Mouse (Mus musculus) 416B (cell line): Measurements from ENCODE around the gene Prkag2.
A peak's percentile ranks its signal among the peaks of the same experiment; 100 is the strongest.

Source experiments
- DNase-seq: peaks from one replicate; pipeline ENCODE4 v3.0.0; 2011; ENCODE audit warnings: low read depth

Gene Prkag2

GRCm38 (mm10) chr5:25047670-25048069 lies 52.8 kb downstream of the Prkag2 start:
- no peak for DNase-seq

GRCm38 (mm10) chr5:25046762-25047161 lies 53.7 kb downstream of the Prkag2 start:
- peak; percentile 8 for DNase-seq

GRCm38 (mm10) chr5:25044007-25044406 lies 56.4 kb downstream of the Prkag2 start:
- no peak for DNase-seq

- DNase-seq, result peak; percentile 83
Observed at GRCm38 (mm10) chr5:25041947-25042346, 58.5 kb downstream of the Prkag2 start.

GRCm38 (mm10) chr5:25041307-25041706 lies 59.1 kb downstream of the Prkag2 start:
- DNase-seq, result peak; percentile 15

GRCm38 (mm10) chr5:25040903-25041302 lies 59.5 kb downstream of the Prkag2 start:
- DNase-seq, result no peak

- no peak for DNase-seq
Observed at GRCm38 (mm10) chr5:25038827-25039226, 61.6 kb downstream of the Prkag2 start.

- DNase-seq, result no peak
Observed at GRCm38 (mm10) chr5:25035391-25035790, 65.1 kb downstream of the Prkag2 start.

GRCm38 (mm10) chr5:25031456-25031856 lies 69.0 kb downstream of the Prkag2 start:
- no peak for DNase-seq

- no peak for DNase-seq
Observed at GRCm38 (mm10) chr5:25031037-25031436, 69.4 kb downstream of the Prkag2 start.

- peak; percentile 11 for DNase-seq
Observed at GRCm38 (mm10) chr5:25030276-25030681, 70.2 kb downstream of the Prkag2 start.

GRCm38 (mm10) chr5:25027673-25028072 lies 72.8 kb downstream of the Prkag2 start:
- DNase-seq, result no peak

- DNase-seq, result no peak
Observed at GRCm38 (mm10) chr5:25025309-25026019, 75.0 kb downstream of the Prkag2 start.

- DNase-seq, result peak; percentile 26
Observed at GRCm38 (mm10) chr5:25022904-25023303, 77.5 kb downstream of the Prkag2 start.

- DNase-seq, result no peak
Observed at GRCm38 (mm10) chr5:25019221-25019620, 81.2 kb downstream of the Prkag2 start.

GRCm38 (mm10) chr5:25012134-25012533 lies 88.3 kb downstream of the Prkag2 start:
- DNase-seq, result no peak

GRCm38 (mm10) chr5:25011019-25011485 lies 89.4 kb downstream of the Prkag2 start:
- DNase-seq, result peak; percentile 89

GRCm38 (mm10) chr5:25010438-25010892 lies 90.0 kb downstream of the Prkag2 start:
- peak; percentile 84 for DNase-seq

GRCm38 (mm10) chr5:25009770-25010169 lies 90.7 kb downstream of the Prkag2 start:
- DNase-seq, result no peak

- DNase-seq, result no peak
Observed at GRCm38 (mm10) chr5:25008966-25009365, 91.5 kb downstream of the Prkag2 start.

GRCm38 (mm10) chr5:25006848-25007247 lies 93.6 kb downstream of the Prkag2 start:
- peak; percentile 93 for DNase-seq

GRCm38 (mm10) chr5:25005532-25006129 lies 94.8 kb downstream of the Prkag2 start:
- peak; percentile 24 for DNase-seq

GRCm38 (mm10) chr5:25001391-25001794 lies 99.0 kb downstream of the Prkag2 start:
- DNase-seq, result peak; percentile 52
